Mouse (Mus musculus): ENCODE results near the gene Clec4a1. TPM values are rescaled to one million over a fixed set of nuclear protein-coding genes. Genes with fewer than 3 reads are reported as not detected.

Gene Clec4a1
- polyA plus RNA-seq, 1 experiment from 2014 or later = 3.6 TPM

Other genes with a start within 250 kb of the Clec4a1 start
- 0.08 and 0.09 TPM in 2 replicates for gene Nanog, start 214.4 kb upstream of the Clec4a1 start, polyA plus RNA-seq (2014; fragmentation: Nextera tagmentation; extraction: Ambion mirVana)
- gene Slc2a3, start 120.2 kb upstream of the Clec4a1 start, polyA plus RNA-seq (2014; fragmentation: Nextera tagmentation; extraction: Ambion mirVana) = 59.4 and 66.8 TPM in 2 replicates
- 3.8 and 4.0 TPM in 2 replicates for gene Foxj2, start 101.9 kb upstream of the Clec4a1 start, polyA plus RNA-seq (2014; fragmentation: Nextera tagmentation; extraction: Ambion mirVana)
- gene C3ar1, start 65.7 kb upstream of the Clec4a1 start, polyA plus RNA-seq (2014; fragmentation: Nextera tagmentation; extraction: Ambion mirVana) = 2.7 and 3.5 TPM in 2 replicates
- gene Necap1, start 47.4 kb upstream of the Clec4a1 start, polyA plus RNA-seq (2014; fragmentation: Nextera tagmentation; extraction: Ambion mirVana) = 39.8 and 44.4 TPM in 2 replicates
- 1.9 and 2.6 TPM in 2 replicates for gene Clec4a3, start 30.7 kb downstream of the Clec4a1 start, polyA plus RNA-seq (2014; fragmentation: Nextera tagmentation; extraction: Ambion mirVana)
- 0.25 TPM in 1 of 2 replicates, not detected in the other for gene Clec4a4, start 68.5 kb downstream of the Clec4a1 start, polyA plus RNA-seq (2014; fragmentation: Nextera tagmentation; extraction: Ambion mirVana)
- not detected in 2 replicates for gene Clec4b1, start 128.1 kb downstream of the Clec4a1 start, polyA plus RNA-seq (2014; fragmentation: Nextera tagmentation; extraction: Ambion mirVana)
- 2.9 and 3.7 TPM in 2 replicates for gene Clec4a2, start 184.6 kb downstream of the Clec4a1 start, polyA plus RNA-seq (2014; fragmentation: Nextera tagmentation; extraction: Ambion mirVana)

Data from liver, embryonic 11.5 days (tissue).